Mouse (Mus musculus) WW6 (cell line): ENCODE data around the gene Gm9508.

ENCODE experiments used
- DNase-seq: peaks from one replicate; pipeline ENCODE4 v3.0.0-alpha.2; 2013; ENCODE audit warnings: low read depth, low spot score

Gene Gm9508

GRCm38 (mm10) chr10:77670710-77671109 lies 26.3 kb downstream of the Gm9508 start:
- DNase-seq = no peak

GRCm38 (mm10) chr10:77667402-77667801 lies 29.6 kb downstream of the Gm9508 start:
- no peak for DNase-seq

- no peak for DNase-seq
These were observed 30.7 kb downstream of the Gm9508 start for GRCm38 (mm10) chr10:77666342-77666741.

- no peak for DNase-seq
These were observed 32.9 kb downstream of the Gm9508 start for GRCm38 (mm10) chr10:77663949-77664665.

GRCm38 (mm10) chr10:77658286-77658994 lies 38.6 kb downstream of the Gm9508 start:
- no peak for DNase-seq

GRCm38 (mm10) chr10:77652046-77652445 lies 45.0 kb downstream of the Gm9508 start:
- DNase-seq = no peak

- no peak for DNase-seq
These were observed 49.1 kb downstream of the Gm9508 start for GRCm38 (mm10) chr10:77647901-77648300.

GRCm38 (mm10) chr10:77647461-77647860 lies 49.6 kb downstream of the Gm9508 start:
- DNase-seq = no peak
